Mouse (Mus musculus): ENCODE measurements around the gene Cenpb. TPM values are rescaled to one million over a fixed set of nuclear protein-coding genes. Genes with fewer than 3 reads are reported as not detected.

Gene Cenpb
- 11.4 TPM for polyA plus RNA-seq (2014; fragmentation: Illumina TruSeq; extraction: RNeasy Lipid Tissue Mini Kit (QIAGEN cat#74804); ENCODE audit: low read depth, low replicate concordance)

DNA sequence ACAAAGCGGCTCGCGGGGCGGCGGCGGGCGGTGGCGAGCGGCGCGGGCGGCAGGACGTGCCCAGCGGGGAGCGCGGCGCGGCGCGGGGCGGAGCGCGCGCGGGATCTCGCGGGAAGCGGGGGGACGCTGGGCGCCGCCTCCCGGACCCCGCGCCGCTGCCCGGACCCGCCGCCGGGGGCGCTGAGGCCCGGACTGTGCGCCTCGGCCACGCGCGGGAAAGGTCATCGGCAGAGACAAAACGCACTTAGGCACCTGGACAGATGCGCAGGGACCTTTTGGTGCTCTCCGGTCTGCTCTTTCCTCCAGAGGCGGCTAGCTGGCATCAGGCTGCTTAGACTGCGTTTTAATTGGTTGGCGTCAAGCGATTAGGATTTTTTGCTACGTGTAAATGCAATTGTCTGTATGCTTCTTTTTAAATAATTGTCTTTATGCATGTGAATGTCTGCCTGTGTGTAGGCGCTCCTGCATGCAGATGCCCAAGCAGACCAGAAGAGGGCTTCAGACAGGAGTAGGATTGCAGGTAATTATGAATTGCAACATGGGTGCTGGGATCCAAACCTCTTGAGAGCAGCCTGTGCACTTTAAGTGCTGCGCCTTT, at the start of gene Cenpb:
TSS of gene Cenpb (minus strand) at position 78 of the 598 bp plus-strand sequence.

DNA sequence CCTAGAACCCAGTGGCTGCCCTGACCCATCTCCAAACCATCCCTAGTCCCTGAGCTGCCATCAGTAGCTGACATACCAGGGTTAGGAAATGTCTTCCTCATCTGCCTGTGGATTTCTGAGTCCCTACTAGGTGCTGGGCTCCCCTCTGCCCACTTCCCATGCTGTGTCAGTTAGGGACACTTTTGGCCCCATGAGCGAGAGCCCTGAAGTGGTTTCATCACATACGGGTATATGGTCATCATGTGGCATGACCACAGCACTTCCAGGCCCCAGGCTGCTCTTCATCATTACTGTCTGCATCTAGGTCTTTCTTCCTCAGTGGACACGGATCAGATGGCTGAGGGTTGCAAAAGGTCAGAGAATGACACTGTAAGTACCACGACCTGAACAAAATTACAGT, 26.9 kb upstream of the Cenpb start, which contains the start of gene Ap5s1:
TSS of gene Ap5s1 (plus strand) at position 301 of the 400 bp plus-strand sequence.

DNA sequence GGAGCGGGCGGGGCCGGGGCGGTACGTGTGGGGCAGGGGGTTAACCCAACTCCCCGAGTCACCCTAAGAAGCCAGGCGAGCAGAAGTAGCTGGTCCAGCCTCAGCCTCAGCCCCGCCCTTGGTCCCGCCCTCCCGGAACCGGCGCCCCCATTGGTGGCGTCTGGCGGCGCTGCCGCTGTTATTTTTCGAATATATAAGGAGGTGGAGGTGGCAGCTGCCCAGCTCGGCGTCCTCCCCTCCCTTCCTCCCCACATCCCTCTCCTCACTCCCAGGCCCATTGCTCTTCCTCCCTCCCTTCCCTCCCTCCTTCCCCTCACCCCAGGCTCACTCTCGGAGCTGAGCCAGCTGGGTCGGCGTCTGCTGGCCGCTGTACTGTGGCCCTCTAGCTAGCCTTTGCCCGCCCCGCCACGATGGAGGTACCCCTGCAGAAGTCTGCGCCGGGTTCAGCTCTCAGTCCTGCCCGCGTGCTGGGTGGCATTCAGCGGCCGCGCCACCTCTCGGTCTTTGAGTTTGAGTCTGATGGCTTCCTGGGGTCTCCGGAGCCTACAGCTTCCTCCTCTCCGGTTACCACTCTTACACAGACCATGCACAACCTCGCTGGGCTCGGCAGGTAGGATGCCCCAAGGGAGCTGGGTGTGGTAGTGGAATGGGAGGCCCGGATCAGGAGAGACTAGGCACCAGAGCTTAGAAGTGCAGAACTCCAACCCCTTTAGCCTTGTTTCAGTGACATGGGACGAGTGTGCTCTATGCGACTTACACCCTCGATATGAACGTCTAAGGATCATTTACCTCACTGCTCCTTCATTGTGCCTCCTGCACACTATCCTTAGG, 7.1 kb upstream of the Cenpb start, which contains the start of the genes Cdc25b and Spef1:
TSS of gene Cdc25b (plus strand) at position 179 of the 831 bp plus-strand sequence.
TSS of gene Spef1 (minus strand) at position 512 of the 831 bp plus-strand sequence.

DNA sequence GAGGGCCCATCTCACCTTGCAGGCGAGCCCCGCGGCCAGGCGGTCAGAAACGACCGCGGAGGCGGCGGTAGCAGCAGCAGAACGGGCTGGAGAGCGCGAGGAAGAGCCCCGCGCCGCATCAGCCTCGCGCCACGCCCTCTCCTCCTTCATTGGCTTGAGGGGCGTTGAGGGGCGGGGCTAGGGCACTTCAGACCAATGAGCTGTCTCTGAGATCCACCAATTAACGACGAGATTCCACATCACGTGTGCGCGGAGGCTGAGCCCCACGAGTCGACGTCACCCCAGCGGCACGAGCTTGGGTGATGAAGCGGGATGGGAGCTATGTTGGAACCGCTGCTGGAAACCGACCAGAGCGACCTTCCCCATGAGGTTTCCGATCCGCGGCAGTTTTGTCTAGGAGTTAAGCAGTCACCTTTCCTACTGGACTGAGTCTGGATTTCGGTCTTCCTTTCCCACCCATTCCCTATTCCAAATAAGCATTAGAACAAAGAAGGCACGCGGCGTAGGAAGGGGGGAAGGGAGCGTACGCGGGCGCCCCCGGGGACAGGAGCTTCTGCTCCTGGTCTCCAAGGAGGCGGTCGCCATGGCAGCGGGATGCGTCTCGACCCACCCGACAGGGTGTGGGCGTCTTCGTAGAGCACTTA, 19.8 kb downstream of the Cenpb start, which contains the start of gene 1700037H04Rik:
TSS of gene 1700037H04Rik (minus strand) at position 144 of the 644 bp plus-strand sequence.

DNA sequence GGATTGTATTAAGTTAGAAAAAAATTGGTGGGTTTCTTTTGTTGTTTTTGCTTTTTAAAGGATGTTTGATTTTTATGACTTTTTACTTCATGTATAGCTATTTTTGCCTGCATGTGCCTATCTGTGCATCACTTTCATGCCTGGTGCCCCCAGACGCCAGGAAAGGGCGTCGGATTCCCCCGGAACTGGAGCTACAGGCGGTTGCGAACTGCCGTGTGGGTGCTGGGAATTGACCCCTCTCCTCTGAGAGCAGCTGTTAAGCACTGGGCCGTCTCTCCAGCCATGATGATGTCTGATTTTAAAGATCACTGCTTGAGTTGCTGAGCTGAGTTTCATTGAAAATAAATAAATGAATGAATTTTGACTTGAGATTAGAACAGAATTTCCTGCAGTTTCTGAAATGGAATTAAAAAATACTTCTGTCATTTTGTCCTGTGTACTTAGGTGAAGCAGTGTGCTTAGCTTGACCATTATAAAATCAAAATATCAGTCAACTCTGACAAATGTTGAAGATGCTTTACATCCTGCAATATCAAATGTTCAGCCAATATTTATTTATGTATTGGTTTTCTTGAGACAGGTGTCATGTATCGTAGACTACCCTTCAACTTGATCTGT, 46.8 kb downstream of the Cenpb start, which contains the start of gene Gm11037:
TSS of gene Gm11037 (plus strand) at position 568 of the 618 bp plus-strand sequence.

DNA sequence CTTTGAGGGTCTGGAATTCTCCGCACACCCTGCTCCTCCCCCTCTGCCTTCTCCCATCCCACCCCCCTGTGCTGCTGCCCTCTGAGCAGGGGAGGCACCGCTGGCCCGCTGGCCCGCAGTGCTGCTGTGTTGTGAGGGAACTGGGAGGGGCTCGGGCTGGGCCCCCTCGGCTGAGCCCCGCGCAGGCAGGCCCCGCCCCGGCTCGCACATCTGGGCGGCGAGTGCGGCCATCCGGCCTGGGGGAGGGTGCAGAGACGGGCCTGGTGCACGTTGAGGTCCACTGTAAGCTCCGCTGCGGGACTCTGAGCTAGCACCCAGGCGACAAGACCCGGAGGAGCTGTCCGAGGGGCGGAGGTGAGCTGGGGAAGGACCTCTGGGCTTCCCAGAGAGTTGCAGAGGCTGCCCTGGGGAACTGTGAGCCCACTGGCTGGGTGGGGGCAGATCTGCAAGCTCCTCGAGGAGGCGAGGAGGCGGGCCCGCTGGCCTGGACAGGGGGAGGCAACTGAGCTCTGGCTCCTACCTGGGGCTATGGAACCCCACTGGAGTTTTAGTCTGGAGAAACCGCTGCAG, 52.6 kb downstream of the Cenpb start, which contains the start of gene Hspa12b:
TSS of gene Hspa12b (plus strand) at position 120 of the 570 bp plus-strand sequence.

Other genes with a start within 250 kb of the Cenpb start
- 0.24 TPM for gene Gfra4, start 137.0 kb downstream of the Cenpb start, polyA plus RNA-seq (2014; fragmentation: Illumina TruSeq; extraction: RNeasy Lipid Tissue Mini Kit (QIAGEN cat#74804); ENCODE audit: low read depth, low replicate concordance)
- gene Adam33, start 116.3 kb downstream of the Cenpb start, polyA plus RNA-seq (2014; fragmentation: Illumina TruSeq; extraction: RNeasy Lipid Tissue Mini Kit (QIAGEN cat#74804); ENCODE audit: low read depth, low replicate concordance): not detected
- not detected for gene Siglec1, start 93.3 kb downstream of the Cenpb start, polyA plus RNA-seq (2014; fragmentation: Illumina TruSeq; extraction: RNeasy Lipid Tissue Mini Kit (QIAGEN cat#74804); ENCODE audit: low read depth, low replicate concordance)
- gene Hspa12b, start 52.8 kb downstream of the Cenpb start, polyA plus RNA-seq (2014; fragmentation: Illumina TruSeq; extraction: RNeasy Lipid Tissue Mini Kit (QIAGEN cat#74804); ENCODE audit: low read depth, low replicate concordance): 0.69 TPM
- not detected for gene Gm11037, start 46.6 kb downstream of the Cenpb start, polyA plus RNA-seq (2014; fragmentation: Illumina TruSeq; extraction: RNeasy Lipid Tissue Mini Kit (QIAGEN cat#74804); ENCODE audit: low read depth, low replicate concordance)
- 0.57 TPM for gene 1700037H04Rik, start 20.0 kb downstream of the Cenpb start, polyA plus RNA-seq (2014; fragmentation: Illumina TruSeq; extraction: RNeasy Lipid Tissue Mini Kit (QIAGEN cat#74804); ENCODE audit: low read depth, low replicate concordance)
- gene Cdc25b, start 6.9 kb upstream of the Cenpb start, polyA plus RNA-seq (2014; fragmentation: Illumina TruSeq; extraction: RNeasy Lipid Tissue Mini Kit (QIAGEN cat#74804); ENCODE audit: low read depth, low replicate concordance): 2.1 TPM
- gene Spef1, start 7.2 kb upstream of the Cenpb start, polyA plus RNA-seq (2014; fragmentation: Illumina TruSeq; extraction: RNeasy Lipid Tissue Mini Kit (QIAGEN cat#74804); ENCODE audit: low read depth, low replicate concordance): 1.4 TPM
- 6.0 TPM for gene Ap5s1, start 27.0 kb upstream of the Cenpb start, polyA plus RNA-seq (2014; fragmentation: Illumina TruSeq; extraction: RNeasy Lipid Tissue Mini Kit (QIAGEN cat#74804); ENCODE audit: low read depth, low replicate concordance)
- 10.3 TPM for gene Mavs, start 54.0 kb upstream of the Cenpb start, polyA plus RNA-seq (2014; fragmentation: Illumina TruSeq; extraction: RNeasy Lipid Tissue Mini Kit (QIAGEN cat#74804); ENCODE audit: low read depth, low replicate concordance)
- 30.8 TPM for gene Pank2, start 82.4 kb upstream of the Cenpb start, polyA plus RNA-seq (2014; fragmentation: Illumina TruSeq; extraction: RNeasy Lipid Tissue Mini Kit (QIAGEN cat#74804); ENCODE audit: low read depth, low replicate concordance)
- gene Rnf24, start 172.8 kb upstream of the Cenpb start, polyA plus RNA-seq (2014; fragmentation: Illumina TruSeq; extraction: RNeasy Lipid Tissue Mini Kit (QIAGEN cat#74804); ENCODE audit: low read depth, low replicate concordance): 33.4 TPM

Measured in kidney, adult 10 weeks (tissue).